Mouse (Mus musculus) bone marrow macrophage, adult 2 months (primary cell): Measurements from ENCODE around the gene Cyb561a3. TPM values are rescaled to one million over a fixed set of nuclear protein-coding genes. Genes with fewer than 3 reads are reported as not detected.
A peak's percentile ranks its signal among the peaks of the same experiment; 100 is the strongest.

ENCODE experiments used
- H3K27ac ChIP-seq: 2 replicates; pipeline ENCODE4 v1.5.1; 2012; ENCODE audit warnings: low read depth, low read length; ENCODE audit not compliant: insufficient read depth
- H3K4me1 ChIP-seq: 2 replicates; pipeline ENCODE4 v1.6.1; 2012; ENCODE audit warnings: low read length; ENCODE audit not compliant: control insufficient read depth, insufficient read depth
- H3K4me3 ChIP-seq: 2 replicates; pipeline ENCODE4 v1.5.1; 2012; ENCODE audit warnings: mild to moderate bottlenecking, low read length, moderate library complexity; ENCODE audit not compliant: insufficient read depth
- CTCF ChIP-seq: IDR thresholded peaks from 2 replicates; pipeline ENCODE4 v1.5.1; 2012; ENCODE audit warnings: low read depth, mild to moderate bottlenecking, low read length, moderate library complexity
- POLR2A ChIP-seq: IDR thresholded peaks from 2 replicates; pipeline ENCODE4 v1.6.1; 2012; ENCODE audit warnings: mild to moderate bottlenecking, low read depth, low read length, borderline replicate concordance
- polyA plus RNA-seq: library from polyadenylated mRNA; stranded (reverse); fragments of >200 nt; gene quantifications from 2 replicates; pipeline ENCODE4 v1.2.4, GENCODE M21; 2012; ENCODE audit not compliant: missing spikeins, insufficient read depth, insufficient read length

Cyb561a3 gene
- polyA plus RNA-seq, 1 experiment, result 30.1 TPM

DNA sequence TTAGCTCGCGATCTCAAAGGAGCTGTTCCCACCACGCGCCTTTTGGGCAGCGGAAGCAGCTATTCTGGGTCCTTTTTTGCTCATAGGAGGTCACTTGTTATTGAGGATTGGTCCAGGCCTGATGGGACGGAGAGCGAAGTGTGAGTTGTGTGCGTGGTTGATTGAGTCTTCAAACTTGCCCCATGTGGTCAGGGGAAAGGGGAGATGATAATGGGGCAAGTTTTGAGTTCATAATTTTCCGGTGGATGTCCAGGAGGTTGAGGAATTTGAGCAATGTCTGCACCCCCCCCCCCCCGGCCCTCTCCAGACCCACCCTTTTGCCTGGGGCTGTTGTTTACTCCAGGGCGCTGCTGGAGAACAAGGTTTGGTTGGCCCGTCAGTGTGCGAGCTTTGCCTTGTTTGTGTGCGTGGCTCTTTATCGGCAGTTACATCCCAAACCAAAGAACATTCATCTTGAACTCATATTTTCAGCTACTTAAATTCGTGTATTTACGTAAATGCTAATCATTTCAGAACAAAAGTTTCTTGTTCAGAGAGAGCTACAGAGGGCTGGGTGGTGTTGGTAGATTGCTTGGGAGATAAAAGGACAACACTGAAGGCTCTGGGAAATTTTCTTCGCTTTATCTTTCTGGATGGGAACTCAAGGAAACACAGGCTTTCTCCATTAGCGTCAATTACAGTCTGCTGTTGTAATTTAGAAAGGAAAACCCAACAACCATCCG, 29.1 kb downstream of the Cyb561a3 start:
- H3K27ac ChIP-seq, result peak overlapping the region; percentile 74
- H3K4me3 ChIP-seq, result peak overlapping the region; percentile 96
- TF ChIP-seq POLR2A, result no peak
- no peak for TF ChIP-seq CTCF
- H3K4me1 ChIP-seq, result peaks cover 30% of the 10 kb centered on the region

- TF ChIP-seq CTCF (no peak), POLR2A (no peak)
These were observed 31.7 kb downstream of the Cyb561a3 start for GRCm38 (mm10) chr19:10608573-10609240.

DNA sequence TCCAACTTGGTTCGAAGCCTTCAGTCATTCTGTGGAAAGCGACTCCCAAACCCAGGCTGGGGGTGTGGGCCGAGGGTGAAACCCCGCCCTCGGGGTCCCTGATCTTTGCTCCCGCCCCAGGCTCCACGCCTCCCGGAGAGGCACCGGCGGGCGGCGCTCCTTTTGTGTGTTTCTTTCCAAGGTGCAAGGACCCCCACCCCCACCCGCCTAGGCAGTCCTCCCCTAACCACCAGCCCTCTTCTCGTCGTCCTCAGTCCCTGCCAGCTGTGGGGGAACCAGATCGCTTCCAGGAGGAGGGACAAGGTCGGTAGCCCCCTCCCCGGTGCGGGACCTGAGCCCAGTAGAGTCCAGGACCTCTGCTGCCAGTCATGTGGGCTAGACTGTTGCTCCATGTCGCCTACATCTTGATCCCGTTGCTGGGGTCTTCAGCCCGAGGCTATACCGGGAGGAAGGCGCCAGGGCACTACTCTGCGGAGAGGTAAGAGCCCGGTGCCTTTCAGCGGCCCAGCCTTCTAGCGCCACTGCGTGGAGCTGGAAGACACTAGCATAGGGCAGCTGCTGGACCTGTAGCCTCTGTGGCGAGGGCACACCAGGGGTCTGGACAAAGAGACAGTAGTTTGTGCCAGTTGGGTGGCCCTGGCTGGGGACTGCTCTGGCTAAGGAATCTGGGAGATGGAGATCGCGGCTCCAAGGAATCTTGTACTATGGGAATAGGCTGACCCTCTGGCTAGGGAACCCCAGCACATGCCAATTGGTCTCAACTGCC, 57.3 kb downstream of the Cyb561a3 start, which contains the start of gene Vwce:
Vwce (plus strand) TSS at position 108 of the 766 bp plus-strand sequence.
- Histone ChIP-seq H3K27ac (no peak within 1 kb of the TSS), H3K4me3 (peak within 1 kb of the TSS; percentile 46), H3K4me1 (peaks cover 4% of the 10 kb centered on the region; the same call in 1 of the 2 replicates)
- no peak for TF ChIP-seq POLR2A
- no peak for TF ChIP-seq CTCF

More at GRCm38 (mm10) chr19:10608573-10609240, 31.7 kb downstream of the Cyb561a3 start:
- Histone ChIP-seq H3K27ac (no peak overlapping the region), H3K4me3 (no peak overlapping the region), H3K4me1 (peaks cover 15% of the 10 kb centered on the region)

DNA sequence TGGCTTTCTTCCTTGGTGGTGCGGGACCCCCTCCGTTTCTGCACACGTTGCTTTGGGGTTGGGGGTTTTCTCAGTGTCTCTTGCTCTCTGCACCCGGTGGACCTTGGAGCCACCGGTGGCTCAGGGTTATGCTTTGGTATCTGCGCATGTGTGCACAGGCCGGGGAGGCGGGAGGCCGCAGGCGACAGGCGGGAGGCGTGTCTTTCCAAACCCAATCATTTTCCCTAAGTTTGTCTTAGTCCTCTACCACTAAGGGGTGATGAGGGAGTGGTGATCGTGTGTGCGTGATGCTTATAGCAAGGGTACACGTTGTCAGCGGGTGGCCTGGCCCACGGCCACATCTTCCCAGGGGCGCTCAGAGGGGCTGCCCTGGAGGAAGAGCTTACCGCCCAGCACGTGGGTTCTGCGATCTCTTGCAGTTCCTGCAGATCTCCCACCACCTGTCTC, 57.9 kb downstream of the Cyb561a3 start:
- TF ChIP-seq CTCF, result no peak
- no peak for TF ChIP-seq POLR2A
- peaks cover 4% of the 10 kb centered on the region; the same call in 1 of the 2 replicates for H3K4me1 ChIP-seq
- H3K4me3 ChIP-seq, result peak overlapping the region; percentile 46
- H3K27ac ChIP-seq, result no peak overlapping the region

DNA sequence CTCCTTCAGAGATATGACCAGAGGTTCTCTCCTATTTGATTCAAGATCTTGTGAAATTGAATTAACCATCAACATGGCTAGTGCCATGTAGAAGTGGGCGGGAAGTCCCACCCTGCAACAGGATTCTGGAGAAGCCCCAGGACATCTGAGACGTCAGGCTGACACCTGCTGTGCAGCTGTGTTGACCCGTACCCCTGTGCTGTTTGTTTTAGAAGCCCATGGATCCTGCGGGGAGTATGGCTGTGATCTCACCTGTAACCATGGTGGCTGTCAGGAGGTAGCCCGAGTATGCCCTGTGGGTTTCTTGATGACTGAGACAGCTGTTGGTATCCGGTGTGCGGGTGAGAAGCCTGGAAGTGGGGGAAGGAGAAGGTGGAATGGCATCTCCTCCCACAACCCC, 60.9 kb downstream of the Cyb561a3 start:
- Histone ChIP-seq H3K4me3 (no peak overlapping the region), H3K27ac (no peak overlapping the region), H3K4me1 (peaks cover 4% of the 10 kb centered on the region; the same call in 1 of the 2 replicates)
- no peak for TF ChIP-seq POLR2A
- no peak for TF ChIP-seq CTCF

DNA sequence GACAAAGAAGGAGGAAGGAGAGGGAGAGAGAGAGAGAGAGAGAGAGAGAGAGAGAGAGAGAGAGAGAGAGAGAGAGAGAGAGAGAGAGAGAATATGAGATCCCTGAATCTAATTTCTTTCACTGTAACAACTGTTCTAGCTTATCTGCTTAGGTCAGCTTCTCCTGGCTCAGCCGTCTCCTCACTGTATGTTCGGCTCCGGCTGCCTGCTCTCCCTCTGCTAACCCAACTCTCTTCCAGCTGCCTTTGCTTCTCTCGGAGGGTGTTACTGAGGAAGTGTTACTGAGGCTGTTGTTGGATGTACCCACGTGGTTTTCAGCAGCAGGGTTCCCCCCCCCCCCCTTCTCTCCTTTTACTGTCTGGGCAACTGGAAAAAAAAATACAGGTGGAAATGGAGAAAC, 63.1 kb downstream of the Cyb561a3 start:
- Histone ChIP-seq H3K27ac (no peak overlapping the region), H3K4me1 (peaks cover 1% of the 10 kb centered on the region; the same call in 1 of the 2 replicates), H3K4me3 (no peak overlapping the region)
- TF ChIP-seq POLR2A, result no peak
- no peak for TF ChIP-seq CTCF

DNA sequence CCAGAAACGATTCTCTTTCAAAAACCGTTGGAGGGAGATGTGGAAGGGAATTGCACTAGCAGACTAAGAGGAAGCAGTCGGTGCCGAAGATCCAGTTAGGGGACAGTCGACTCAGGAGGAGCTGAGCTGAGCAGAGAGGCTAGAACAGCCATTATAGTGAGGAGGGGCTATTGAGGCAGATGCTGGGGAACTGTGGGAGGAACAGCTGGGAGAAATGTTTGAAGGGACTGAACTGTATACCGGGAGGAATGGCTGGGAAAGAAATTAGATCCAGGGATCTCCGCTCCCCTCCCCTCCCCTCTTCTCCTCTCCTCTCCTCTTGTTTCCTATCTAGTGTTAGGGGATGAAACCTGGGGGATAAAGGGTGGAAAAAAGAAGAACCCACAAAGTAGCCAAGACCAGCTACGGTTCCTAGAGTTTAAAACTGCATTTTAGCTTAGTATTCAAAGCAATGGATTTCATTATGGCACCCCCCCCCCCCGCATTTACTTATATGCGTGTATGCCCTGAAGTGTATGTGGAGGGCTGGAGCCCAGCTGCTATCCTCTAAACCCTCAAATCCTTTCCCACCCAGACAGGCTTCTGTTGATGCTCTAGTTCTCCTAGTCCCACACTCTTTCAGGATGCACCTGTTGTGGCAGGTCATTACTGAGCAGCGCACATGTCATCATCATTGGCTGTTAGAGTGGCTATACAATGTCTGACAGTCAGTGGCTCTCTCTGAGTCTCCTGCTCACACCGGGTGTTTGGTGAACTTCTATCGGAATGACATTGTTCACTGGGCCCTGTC, 63.8 kb downstream of the Cyb561a3 start:
- no peak for TF ChIP-seq POLR2A
- no peak for TF ChIP-seq CTCF
- Histone ChIP-seq H3K4me3 (no peak overlapping the region), H3K27ac (no peak overlapping the region), H3K4me1 (no peaks in the 10 kb centered on the region)

Other genes starting within 250 kb of the Cyb561a3 start
- not detected in 2 replicates for gene Syt7, start 188.1 kb upstream of the Cyb561a3 start, polyA plus RNA-seq
- not detected in 2 replicates for gene Lrrc10b, start 119.7 kb upstream of the Cyb561a3 start, polyA plus RNA-seq
- 0.54 TPM in 1 of 2 replicates, not detected in the other for gene Ppp1r32, start 94.2 kb upstream of the Cyb561a3 start, polyA plus RNA-seq
- 62.0 and 62.8 TPM in 2 replicates for gene Cpsf7, start 51.9 kb upstream of the Cyb561a3 start, polyA plus RNA-seq
- gene Sdhaf2, start 51.0 kb upstream of the Cyb561a3 start, polyA plus RNA-seq, result 47.0 and 51.9 TPM in 2 replicates
- 6.6 and 7.8 TPM in 2 replicates for gene Tmem216, start 20.9 kb upstream of the Cyb561a3 start, polyA plus RNA-seq
- gene Tmem138, start 190 bp downstream of the Cyb561a3 start, polyA plus RNA-seq, result 8.4 and 10.6 TPM in 2 replicates
- 85.9 and 103 TPM in 2 replicates for gene Ddb1, start 28.2 kb downstream of the Cyb561a3 start, polyA plus RNA-seq
- 4.9 and 7.1 TPM in 2 replicates for gene Tkfc, start 28.5 kb downstream of the Cyb561a3 start, polyA plus RNA-seq
- gene Vwce, start 57.0 kb downstream of the Cyb561a3 start, polyA plus RNA-seq, result not detected in 2 replicates
- gene Pga5, start 100.9 kb downstream of the Cyb561a3 start, polyA plus RNA-seq, result not detected in 2 replicates
- 39.9 and 41.7 TPM in 2 replicates for gene Vps37c, start 111.6 kb downstream of the Cyb561a3 start, polyA plus RNA-seq
- gene Cd5, start 161.8 kb downstream of the Cyb561a3 start, polyA plus RNA-seq, result not detected in 2 replicates